Mouse (Mus musculus) ES-E14 (cell line): ENCODE results near the gene Cog5.

Source experiments
- CHD2 ChIP-seq: IDR thresholded peaks from 2 replicates; pipeline ENCODE4 v1.6.1; 2014; ENCODE audit warnings: mild to moderate bottlenecking, low read depth, low read length, inconsistent platforms
- MAFK ChIP-seq: IDR thresholded peaks from 2 replicates; pipeline ENCODE4 v1.6.1; 2014; ENCODE audit warnings: mild to moderate bottlenecking, low read depth, low read length, inconsistent platforms; ENCODE audit not compliant: insufficient read depth
- ZC3H11A ChIP-seq: IDR thresholded peaks from 2 replicates; pipeline ENCODE4 v1.6.1; 2012; ENCODE audit warnings: low read depth, mild to moderate bottlenecking, inconsistent platforms, low read length, borderline replicate concordance

DNA sequence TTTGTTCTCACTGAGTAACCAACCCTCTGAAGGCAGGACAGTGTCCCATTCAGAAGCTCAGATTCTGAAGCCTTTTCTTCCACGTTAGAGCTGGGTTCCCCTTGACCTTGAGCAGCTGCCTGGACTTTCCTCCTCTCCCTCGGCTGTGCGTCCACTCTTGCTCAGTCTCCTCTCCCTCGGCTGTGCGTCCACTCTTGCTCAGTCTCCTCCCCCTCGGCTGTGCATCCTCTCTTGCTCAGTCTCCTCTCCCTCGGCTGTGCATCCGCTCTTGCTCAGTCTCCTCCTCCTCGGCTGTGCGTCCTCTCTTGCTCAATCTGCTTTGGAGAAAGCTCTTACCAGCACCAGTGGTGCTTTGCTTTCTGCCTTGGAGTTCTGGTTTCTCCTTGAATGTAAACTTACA, 171.2 kb downstream of the Cog5 start:
- TF ChIP-seq ZC3H11A: no peak
- TF ChIP-seq CHD2: no peak
- TF ChIP-seq MAFK: no peak
